Mouse (Mus musculus): ENCODE data around the gene Taldo1. TPM values are rescaled to one million over a fixed set of nuclear protein-coding genes. Genes with fewer than 3 reads are reported as not detected.

The Taldo1 gene
- polyA plus RNA-seq, 1 experiment from 2014 or later, result 373 TPM

DNA sequence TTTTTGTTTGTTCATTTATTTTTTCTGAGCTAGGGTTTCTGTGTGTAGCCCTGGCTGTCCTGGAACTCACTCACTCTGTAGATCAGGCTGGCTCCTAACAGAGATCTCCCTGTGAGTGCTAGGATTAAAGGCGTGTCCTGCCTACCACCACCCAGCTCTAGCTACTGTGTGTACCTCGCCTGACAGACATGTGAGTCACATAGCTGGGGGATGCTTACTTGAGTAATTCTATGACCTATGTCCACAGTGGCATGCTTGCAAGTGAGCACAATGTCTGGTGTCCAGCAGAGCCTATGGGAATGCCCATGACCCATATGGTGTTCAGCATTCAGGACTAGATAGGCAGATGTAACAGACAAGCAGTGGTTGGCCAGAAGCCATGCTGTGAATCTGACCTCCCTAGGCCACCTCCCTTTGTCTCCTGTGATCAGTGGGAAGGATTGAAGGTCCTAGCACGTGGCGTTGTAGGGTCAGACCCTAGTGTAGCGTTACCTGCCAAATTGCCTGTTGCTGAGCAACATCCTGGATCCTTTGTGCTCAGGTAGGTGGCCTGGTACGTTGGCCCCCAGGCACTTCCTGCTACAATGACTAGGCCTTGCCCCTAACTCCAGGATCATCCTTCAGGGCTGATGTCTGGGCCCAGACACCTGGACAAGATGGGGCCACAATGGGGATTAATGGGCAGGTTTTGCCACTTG is 24.3 kb downstream of the Taldo1 start:
- Histone ChIP-seq H3K9ac (ENCODE audit: low read depth, low read length) (no peak overlapping the region), H3K36me3 (ENCODE audit: control insufficient read depth, insufficient read depth) (no peaks in the 10 kb centered on the region), H3K27ac (ENCODE audit: low read length) (no peak overlapping the region), H3K9me3 (replicated peaks; ENCODE audit: control insufficient read depth, low read length) (no peaks in the 10 kb centered on the region), H3K4me1 (ENCODE audit: control insufficient read depth, low read depth, low read length) (peaks cover 20% of the 10 kb centered on the region), H3K4me2 (ENCODE audit: low read depth, low read length) (no peak overlapping the region), H3K4me3 (ENCODE audit: low read depth, low read length) (no peak overlapping the region), H3K27me3 (ENCODE audit: control insufficient read depth, insufficient read depth, low read depth, low read length) (no peaks in the 10 kb centered on the region)
- 74% methylated on average over 6 of the region's 6 CpGs for WGBS (ENCODE audit: insufficient replicate concordance)
- no peak for ATAC-seq (ENCODE audit: low read depth)

GRCm38 (mm10) chr7:141417731-141418681 is 26.0 kb downstream of the Taldo1 start:
- no peaks in the 10 kb centered on the region for H3K27me3 ChIP-seq (ENCODE audit: control insufficient read depth, insufficient read depth, low read depth, low read length)
- H3K27ac ChIP-seq (ENCODE audit: low read length), result no peak overlapping the region
- H3K9ac ChIP-seq (ENCODE audit: low read depth, low read length), result no peak overlapping the region
- no peaks in the 10 kb centered on the region for H3K9me3 ChIP-seq (replicated peaks; ENCODE audit: control insufficient read depth, low read length)
- H3K4me2 ChIP-seq (ENCODE audit: low read depth, low read length), result no peak overlapping the region
- 65% methylated on average over 8 of the region's 8 CpGs for WGBS (ENCODE audit: insufficient replicate concordance)
- peaks cover 16% of the 10 kb centered on the region for H3K4me1 ChIP-seq (ENCODE audit: control insufficient read depth, low read depth, low read length)
- ATAC-seq (ENCODE audit: low read depth), result no peak
- H3K36me3 ChIP-seq (ENCODE audit: control insufficient read depth, insufficient read depth), result no peaks in the 10 kb centered on the region
- H3K4me3 ChIP-seq (ENCODE audit: low read depth, low read length), result no peak overlapping the region

GRCm38 (mm10) chr7:141418970-141419369 is 27.0 kb downstream of the Taldo1 start:
- Histone ChIP-seq H3K9me3 (replicated peaks; ENCODE audit: control insufficient read depth, low read length) (no peaks in the 10 kb centered on the region), H3K4me1 (ENCODE audit: control insufficient read depth, low read depth, low read length) (peaks cover 9% of the 10 kb centered on the region), H3K36me3 (ENCODE audit: control insufficient read depth, insufficient read depth) (no peaks in the 10 kb centered on the region), H3K27ac (ENCODE audit: low read length) (no peak overlapping the region), H3K4me2 (ENCODE audit: low read depth, low read length) (no peak overlapping the region), H3K9ac (ENCODE audit: low read depth, low read length) (no peak overlapping the region), H3K27me3 (ENCODE audit: control insufficient read depth, insufficient read depth, low read depth, low read length) (no peaks in the 10 kb centered on the region), H3K4me3 (ENCODE audit: low read depth, low read length) (no peak overlapping the region)
- ATAC-seq (ENCODE audit: low read depth), result no peak
- 38% methylated on average over 7 of the region's 7 CpGs for WGBS (ENCODE audit: insufficient replicate concordance)

DNA sequence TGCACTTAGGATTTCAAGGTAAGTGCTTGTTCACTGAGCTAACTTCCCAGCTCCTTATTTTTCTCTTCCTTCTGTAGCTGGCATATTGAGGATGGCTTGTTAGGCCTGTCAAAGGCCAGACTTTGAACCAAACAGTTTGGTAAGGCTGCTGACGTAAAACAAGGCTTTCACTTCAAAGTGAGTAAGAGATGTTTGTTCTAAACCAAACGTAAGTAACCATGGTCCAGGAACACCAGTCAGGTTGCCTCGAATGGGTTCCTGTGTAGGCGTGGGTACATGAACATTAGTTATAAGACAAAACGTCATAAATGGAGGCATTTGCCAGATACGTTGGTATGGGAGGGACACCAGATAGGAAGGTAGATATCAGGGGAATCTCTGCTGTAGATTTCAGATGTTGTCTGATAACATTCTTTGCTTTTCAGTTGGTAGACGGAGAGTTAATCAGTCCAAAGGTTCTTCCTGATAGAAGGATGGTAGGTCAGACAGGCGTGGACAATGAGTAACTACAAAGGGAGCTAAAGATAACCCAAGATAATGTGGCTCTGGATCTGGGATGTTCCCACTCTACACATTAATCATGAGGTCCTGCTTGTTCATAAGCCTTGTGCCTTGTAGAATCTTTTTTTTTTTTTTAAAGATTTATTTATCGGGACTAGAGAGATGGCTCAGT is 28.2 kb downstream of the Taldo1 start:
- Histone ChIP-seq H3K36me3 (ENCODE audit: control insufficient read depth, insufficient read depth) (no peaks in the 10 kb centered on the region), H3K27ac (ENCODE audit: low read length) (peak overlapping the region; percentile 38), H3K27me3 (ENCODE audit: control insufficient read depth, insufficient read depth, low read depth, low read length) (no peaks in the 10 kb centered on the region), H3K9ac (ENCODE audit: low read depth, low read length) (no peak overlapping the region), H3K9me3 (replicated peaks; ENCODE audit: control insufficient read depth, low read length) (no peaks in the 10 kb centered on the region), H3K4me1 (ENCODE audit: control insufficient read depth, low read depth, low read length) (peaks cover under 1% of the 10 kb centered on the region; the same call in 1 of the 2 replicates), H3K4me2 (ENCODE audit: low read depth, low read length) (no peak overlapping the region), H3K4me3 (ENCODE audit: low read depth, low read length) (no peak overlapping the region)
- 43% methylated on average over 9 of the region's 9 CpGs for WGBS (ENCODE audit: insufficient replicate concordance)
- ATAC-seq (ENCODE audit: low read depth), result peak; percentile 65

DNA sequence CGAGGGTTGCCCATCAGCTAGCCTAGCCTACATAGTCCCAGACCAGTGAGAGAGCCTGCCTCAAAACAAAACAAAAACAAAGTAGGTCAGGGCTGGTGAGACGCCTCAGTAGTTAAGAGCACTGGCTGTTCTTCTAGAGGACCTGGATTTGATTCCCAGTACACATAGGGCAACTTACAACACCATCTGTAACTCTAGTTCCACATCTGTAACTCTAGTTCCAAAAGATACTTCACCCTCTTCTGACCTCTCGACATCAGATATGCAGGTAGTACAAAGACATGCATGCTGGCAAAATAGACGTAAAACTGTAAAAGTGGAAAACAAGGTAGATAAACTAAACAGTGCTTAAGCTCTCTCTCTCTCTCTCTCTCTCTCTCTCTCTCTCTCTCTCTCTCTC is 31.8 kb downstream of the Taldo1 start:
- no peak overlapping the region for H3K4me3 ChIP-seq (ENCODE audit: low read depth, low read length)
- no peaks in the 10 kb centered on the region for H3K36me3 ChIP-seq (ENCODE audit: control insufficient read depth, insufficient read depth)
- WGBS (ENCODE audit: insufficient replicate concordance), result 56% methylated on average over 4 of the region's 4 CpGs
- H3K4me1 ChIP-seq (ENCODE audit: control insufficient read depth, low read depth, low read length), result peaks cover 6% of the 10 kb centered on the region
- no peaks in the 10 kb centered on the region for H3K27me3 ChIP-seq (ENCODE audit: control insufficient read depth, insufficient read depth, low read depth, low read length)
- no peak for ATAC-seq (ENCODE audit: low read depth)
- no peak overlapping the region for H3K9ac ChIP-seq (ENCODE audit: low read depth, low read length)
- H3K4me2 ChIP-seq (ENCODE audit: low read depth, low read length), result no peak overlapping the region
- H3K9me3 ChIP-seq (replicated peaks; ENCODE audit: control insufficient read depth, low read length), result no peaks in the 10 kb centered on the region
- H3K27ac ChIP-seq (ENCODE audit: low read length), result no peak overlapping the region

- Histone ChIP-seq H3K4me3 (ENCODE audit: low read depth, low read length) (no peak overlapping the region), H3K27ac (ENCODE audit: low read length) (no peak overlapping the region), H3K4me2 (ENCODE audit: low read depth, low read length) (no peak overlapping the region), H3K9ac (ENCODE audit: low read depth, low read length) (no peak overlapping the region), H3K9me3 (replicated peaks; ENCODE audit: control insufficient read depth, low read length) (no peaks in the 10 kb centered on the region), H3K4me1 (ENCODE audit: control insufficient read depth, low read depth, low read length) (peaks cover 9% of the 10 kb centered on the region), H3K36me3 (ENCODE audit: control insufficient read depth, insufficient read depth) (peaks cover 4% of the 10 kb centered on the region; the same call in 1 of the 2 replicates), H3K27me3 (ENCODE audit: control insufficient read depth, insufficient read depth, low read depth, low read length) (no peaks in the 10 kb centered on the region)
- WGBS (ENCODE audit: insufficient replicate concordance), result 57% methylated on average over 12 of the region's 12 CpGs
- ATAC-seq (ENCODE audit: low read depth), result no peak
Observed at GRCm38 (mm10) chr7:141426948-141427730, 35.1 kb downstream of the Taldo1 start.

DNA sequence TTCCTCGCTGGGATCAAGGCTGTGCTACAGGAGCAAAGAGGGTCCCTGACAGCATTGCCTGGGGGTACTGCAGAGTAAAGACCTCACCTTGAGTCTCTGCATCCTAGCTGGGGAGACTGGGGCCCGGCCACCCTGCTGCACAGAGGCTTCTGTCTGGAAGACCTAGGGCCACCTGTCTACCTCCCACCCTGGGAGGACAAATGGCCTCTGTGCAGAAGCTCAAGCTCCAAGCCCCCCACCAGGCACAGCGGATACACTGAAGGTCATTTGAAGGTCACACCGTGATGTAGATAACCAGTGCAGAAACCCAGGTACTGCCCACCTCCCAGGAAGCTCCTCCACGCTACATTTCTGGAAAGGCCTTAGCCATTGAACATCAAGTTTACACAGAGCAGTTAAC is 36.7 kb downstream of the Taldo1 start:
- H3K27ac ChIP-seq (ENCODE audit: low read length), result no peak overlapping the region
- peaks cover 13% of the 10 kb centered on the region for H3K4me1 ChIP-seq (ENCODE audit: control insufficient read depth, low read depth, low read length)
- no peak for ATAC-seq (ENCODE audit: low read depth)
- H3K9ac ChIP-seq (ENCODE audit: low read depth, low read length), result no peak overlapping the region
- no peaks in the 10 kb centered on the region for H3K9me3 ChIP-seq (replicated peaks; ENCODE audit: control insufficient read depth, low read length)
- no peak overlapping the region for H3K4me3 ChIP-seq (ENCODE audit: low read depth, low read length)
- H3K27me3 ChIP-seq (ENCODE audit: control insufficient read depth, insufficient read depth, low read depth, low read length), result no peaks in the 10 kb centered on the region
- 57% methylated on average over 5 of the region's 5 CpGs for WGBS (ENCODE audit: insufficient replicate concordance)
- H3K36me3 ChIP-seq (ENCODE audit: control insufficient read depth, insufficient read depth), result peaks cover 4% of the 10 kb centered on the region; the same call in 1 of the 2 replicates
- no peak overlapping the region for H3K4me2 ChIP-seq (ENCODE audit: low read depth, low read length)

GRCm38 (mm10) chr7:141429310-141429709 is 37.3 kb downstream of the Taldo1 start, which contains the start of gene Cend1:
Cend1 (minus strand) TSS chr7:141429491.
- H3K9me3 ChIP-seq (replicated peaks; ENCODE audit: control insufficient read depth, low read length), result no peaks in the 10 kb centered on the region
- WGBS (ENCODE audit: insufficient replicate concordance), result 14% methylated on average over 19 of the region's 19 CpGs

More at GRCm38 (mm10) chr7:141429310-141429709, 37.3 kb downstream of the Taldo1 start, which contains the start of gene Cend1:
- peaks cover 4% of the 10 kb centered on the region; the same call in 1 of the 2 replicates for H3K36me3 ChIP-seq (ENCODE audit: control insufficient read depth, insufficient read depth)
- H3K9ac ChIP-seq (ENCODE audit: low read depth, low read length), result no peak within 1 kb of the TSS
- ATAC-seq (ENCODE audit: low read depth), result peak; percentile 58
- no peak within 1 kb of the TSS for H3K4me2 ChIP-seq (ENCODE audit: low read depth, low read length)
- no peak within 1 kb of the TSS for H3K4me3 ChIP-seq (ENCODE audit: low read depth, low read length)
- H3K27me3 ChIP-seq (ENCODE audit: control insufficient read depth, insufficient read depth, low read depth, low read length), result no peaks in the 10 kb centered on the region
- no peak within 1 kb of the TSS for H3K27ac ChIP-seq (ENCODE audit: low read length)
- H3K4me1 ChIP-seq (ENCODE audit: control insufficient read depth, low read depth, low read length), result peaks cover 19% of the 10 kb centered on the region
